Mouse (Mus musculus) fibroblast of lung, adult 2 months (primary cell): ENCODE results near the gene Lif.

Source experiments
- DNase-seq: peaks from one replicate; pipeline ENCODE4 v3.0.0-alpha.2; 2011; ENCODE audit warnings: low read depth

Lif gene

DNA sequence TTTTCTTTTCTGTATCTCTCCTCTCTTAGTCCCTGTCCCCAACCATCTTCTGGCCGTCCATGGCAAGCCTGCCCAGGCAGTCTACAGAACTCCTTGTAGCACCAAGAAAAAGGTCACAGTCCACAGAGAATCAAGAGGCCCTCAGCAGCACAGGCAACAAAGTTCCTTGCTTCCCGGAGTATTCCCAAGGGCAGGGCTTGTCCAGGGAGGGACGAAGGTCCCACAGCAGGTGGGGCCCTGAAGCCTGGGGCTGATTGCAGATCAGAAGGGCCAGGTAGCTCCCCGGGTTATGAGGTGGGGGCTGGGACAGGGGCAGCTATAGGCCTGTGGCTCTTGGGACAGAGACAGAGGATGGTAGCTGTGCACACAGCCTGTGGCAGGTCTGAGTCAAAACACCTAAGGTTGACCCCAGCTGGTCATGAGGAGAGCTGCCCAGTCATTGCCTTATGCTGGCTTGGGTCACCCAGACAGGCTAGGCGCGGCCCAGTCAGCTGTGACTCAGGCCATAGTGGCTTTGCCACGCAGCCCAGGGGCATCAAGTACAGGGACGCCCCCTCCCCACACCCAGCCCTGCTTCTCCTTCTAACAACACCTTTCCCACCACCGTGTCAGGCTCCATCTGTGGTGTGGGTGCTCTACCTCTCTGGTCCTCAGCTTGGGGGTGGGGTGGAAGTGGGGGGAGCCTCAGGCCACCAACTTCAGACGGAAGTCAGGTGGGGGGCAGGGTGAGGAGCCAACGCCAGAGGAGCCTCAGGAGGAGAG, at the start of gene Lif:
Lif (plus strand) TSS at position 712 of the 762 bp plus-strand sequence.
- DNase-seq, result no peak

DNA sequence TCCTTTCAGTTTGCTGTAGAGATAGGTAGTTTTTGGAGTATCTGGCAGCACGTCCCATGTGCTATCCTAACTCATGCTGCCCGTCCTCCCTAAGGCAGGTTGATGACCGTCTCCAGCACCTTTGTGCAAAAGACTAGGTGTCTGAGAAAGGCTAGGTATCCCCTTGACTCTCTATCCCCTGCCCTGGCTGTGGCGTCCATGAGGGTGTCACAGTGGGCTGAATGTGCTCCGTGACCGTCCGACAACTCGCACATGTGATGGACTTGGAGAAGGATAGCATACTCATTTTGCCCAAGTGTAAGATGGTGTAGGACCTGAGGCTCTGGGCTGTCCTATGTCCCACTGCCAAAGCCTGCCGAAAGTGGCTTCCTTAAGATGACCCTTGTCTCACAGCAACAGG, 49.7 kb upstream of the Lif start:
- DNase-seq, result no peak

DNA sequence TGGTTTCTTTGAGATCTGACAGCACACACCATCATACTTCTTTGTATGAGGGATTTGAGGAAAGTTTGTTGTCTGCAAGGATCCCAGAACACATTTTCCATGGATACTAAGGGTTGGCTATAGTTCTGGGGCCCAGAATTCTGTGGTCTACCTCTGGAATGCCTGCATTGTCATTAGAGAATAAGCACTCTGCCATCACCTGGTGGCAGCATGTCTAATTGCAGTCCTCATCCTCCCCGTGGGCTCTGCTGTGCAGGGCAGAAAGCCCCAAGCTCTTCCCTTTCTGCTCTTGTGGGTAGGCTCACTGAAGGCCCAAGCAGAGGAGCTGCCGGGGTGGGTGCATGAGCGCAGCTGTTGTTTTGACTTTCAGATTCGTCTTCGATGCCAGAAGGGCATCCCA, 47.8 kb upstream of the Lif start:
- no peak for DNase-seq

- DNase-seq, result no peak
Measured at GRCm38 (mm10) chr11:4210786-4211185, 46.6 kb upstream of the Lif start.

DNA sequence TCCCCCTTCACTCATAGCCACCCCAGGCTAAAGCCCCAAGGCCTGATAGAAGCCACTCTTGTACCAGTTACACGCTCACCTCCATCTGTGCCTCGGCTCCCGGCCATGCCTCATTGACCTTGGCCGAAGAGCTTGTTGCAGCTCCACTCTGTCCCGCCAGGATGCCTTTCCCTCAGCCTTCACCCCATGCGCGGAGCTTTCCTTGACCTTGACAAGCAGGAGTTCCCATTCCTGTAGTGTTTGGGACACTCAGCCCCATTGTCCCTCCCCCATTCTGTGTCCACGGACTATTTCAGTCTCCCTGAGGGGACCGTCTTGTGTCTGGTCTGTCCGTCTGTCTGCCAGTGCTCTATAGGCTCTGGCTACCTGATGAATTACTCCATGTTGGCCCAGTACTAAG, 44.2 kb upstream of the Lif start:
- DNase-seq, result no peak

- DNase-seq, result no peak
Measured at GRCm38 (mm10) chr11:4214572-4214971, 42.8 kb upstream of the Lif start.

DNA sequence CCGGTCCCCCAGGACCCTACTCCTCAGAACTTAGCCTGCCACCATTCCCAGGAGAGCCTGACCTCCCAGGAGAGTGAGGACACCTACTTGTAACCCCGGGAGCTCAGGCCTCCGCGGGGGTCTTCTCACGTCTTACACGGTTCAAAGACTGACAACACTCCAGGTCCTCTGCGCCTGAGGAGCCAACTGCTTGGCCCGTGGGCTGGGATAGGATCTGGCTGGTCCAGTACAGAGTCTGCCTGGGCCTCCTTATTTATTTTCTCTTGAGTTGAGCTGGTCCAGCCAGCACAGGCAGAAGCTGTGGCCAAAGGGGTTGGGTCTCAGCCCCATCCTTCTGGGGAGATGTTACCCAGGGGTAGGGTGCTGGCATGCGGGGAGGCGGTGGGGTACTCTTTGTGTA, 42.3 kb upstream of the Lif start:
- DNase-seq, result no peak

DNA sequence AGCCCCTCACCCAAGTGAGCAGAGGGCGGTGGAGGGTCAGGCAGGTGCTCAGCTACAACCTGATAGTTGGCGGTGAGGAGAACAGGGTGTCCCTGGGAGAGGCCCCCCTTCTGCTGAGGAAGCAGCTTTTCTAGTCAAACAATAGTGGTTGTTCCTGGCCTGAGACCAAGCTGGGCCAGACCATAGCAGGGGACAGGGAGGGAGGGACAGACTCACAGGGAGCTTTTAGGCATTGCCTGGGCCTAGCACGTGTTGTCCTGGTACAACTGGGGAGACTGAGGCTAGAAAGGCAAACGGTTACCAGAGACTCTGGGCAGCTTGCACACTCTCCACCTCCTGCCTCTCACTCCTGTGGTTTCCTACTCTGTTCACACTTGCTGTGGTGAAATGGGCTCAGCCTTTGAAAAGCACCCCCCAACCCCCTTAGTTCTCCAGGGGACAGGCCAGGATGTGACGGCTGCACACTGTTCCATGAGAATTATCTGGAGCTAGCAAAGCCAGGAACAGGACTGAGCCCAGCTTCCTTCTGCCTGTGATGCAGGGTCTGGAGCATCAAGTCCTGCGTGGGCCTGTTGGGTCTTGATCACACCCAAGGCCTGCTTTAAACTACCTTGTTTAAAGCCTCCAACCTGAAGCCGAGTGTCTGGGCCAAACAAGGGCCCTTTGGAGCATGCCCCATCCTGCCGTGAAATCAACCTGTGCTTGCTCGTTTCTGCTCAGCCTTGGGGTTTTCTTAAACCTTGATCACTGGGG, 40.9 kb upstream of the Lif start:
- no peak for DNase-seq

GRCm38 (mm10) chr11:4217914-4218629, 39.3 kb upstream of the Lif start, which contains the start of gene Castor1:
Castor1 (plus strand) TSS chr11:4218225.
- DNase-seq, result peak; percentile 87

DNA sequence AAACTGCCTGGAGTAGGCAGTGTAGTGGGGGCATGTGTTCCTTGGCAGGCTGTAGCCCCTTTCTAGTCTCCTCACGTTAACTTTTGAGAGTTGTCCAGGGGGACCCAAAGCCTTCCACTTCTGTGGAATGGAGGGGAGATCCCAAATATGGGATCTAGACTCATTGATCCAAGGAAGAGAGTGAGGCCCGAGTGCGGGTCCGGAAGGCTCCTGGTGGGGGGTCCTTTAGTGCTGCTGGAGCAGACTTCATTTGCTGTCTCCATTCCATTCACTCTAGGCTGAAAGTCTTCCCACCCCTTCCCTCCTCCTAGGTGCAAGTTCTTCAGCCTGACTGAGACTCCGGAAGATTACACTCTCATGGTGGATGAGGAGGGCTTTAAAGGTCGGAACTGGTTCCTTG, 38.7 kb upstream of the Lif start:
- no peak for DNase-seq

DNA sequence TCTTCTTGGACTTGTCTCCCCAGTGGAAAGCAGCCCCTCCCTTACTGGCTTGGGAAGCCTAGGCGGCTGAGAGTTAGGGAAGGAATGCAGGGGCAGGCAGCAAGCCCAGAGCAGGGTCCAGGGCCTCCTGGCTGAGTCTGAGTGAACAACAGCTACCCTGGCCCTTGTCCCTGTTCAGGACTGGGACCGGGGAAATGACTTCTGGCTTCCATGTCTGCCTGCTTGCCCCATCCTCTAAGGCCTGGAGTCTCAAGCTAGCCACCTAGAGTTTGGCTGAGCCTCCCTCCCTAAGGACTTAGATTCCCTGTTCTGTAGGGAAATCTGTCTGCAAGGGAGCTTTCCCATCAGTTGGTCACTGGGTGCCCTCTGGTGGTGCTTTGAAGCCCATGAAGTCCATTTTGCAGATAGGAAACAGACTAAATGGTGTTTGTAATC, 38.0 kb upstream of the Lif start:
- peak; percentile 82 for DNase-seq

GRCm38 (mm10) chr11:4219908-4220307, 37.4 kb upstream of the Lif start:
- no peak for DNase-seq

- no peak for DNase-seq
Measured at GRCm38 (mm10) chr11:4220443-4221400, 36.6 kb upstream of the Lif start.

DNA sequence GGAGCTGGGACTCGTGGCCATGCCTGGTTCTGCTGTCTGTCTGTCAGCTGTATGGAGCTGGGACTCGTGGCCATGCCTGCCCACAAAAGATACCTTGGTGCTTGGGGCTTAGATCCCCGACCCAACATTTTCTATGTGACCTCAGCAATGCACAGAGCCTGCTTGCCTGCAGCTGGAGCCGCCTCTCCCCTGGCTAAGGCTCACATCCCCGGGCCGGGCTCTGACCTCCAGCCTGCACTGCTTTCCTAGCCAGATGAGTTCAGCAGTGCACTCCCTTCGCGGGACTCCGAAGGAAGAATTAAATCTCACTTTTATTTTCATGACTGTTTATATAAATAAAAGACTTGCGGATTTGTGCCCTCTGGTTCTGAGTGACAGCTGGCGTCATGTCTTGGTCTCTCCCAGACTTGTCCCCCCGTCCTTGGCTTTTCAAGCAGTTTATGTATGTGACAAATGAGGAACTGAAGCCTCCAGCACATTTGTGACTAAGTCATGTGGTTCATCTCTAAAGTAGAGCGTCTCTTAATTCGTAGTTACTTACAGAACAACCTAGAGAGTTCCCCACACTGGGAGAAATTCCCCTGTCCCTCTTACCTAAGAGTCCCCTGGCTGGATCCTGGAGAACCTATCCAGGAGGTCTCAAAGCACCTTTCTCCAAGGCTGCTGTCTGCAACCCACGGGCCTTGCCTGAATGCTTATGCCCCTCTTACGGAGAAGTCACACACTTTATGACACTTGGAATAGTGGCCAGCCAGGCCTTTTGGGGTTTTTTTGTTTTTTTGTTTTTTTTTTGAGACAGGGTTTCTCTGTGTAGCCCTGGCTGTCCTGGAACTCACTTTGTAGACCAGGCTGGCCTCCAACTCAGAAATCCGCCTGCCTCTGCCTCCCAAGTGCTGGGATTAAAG, 35.1 kb upstream of the Lif start:
- DNase-seq, result no peak

DNA sequence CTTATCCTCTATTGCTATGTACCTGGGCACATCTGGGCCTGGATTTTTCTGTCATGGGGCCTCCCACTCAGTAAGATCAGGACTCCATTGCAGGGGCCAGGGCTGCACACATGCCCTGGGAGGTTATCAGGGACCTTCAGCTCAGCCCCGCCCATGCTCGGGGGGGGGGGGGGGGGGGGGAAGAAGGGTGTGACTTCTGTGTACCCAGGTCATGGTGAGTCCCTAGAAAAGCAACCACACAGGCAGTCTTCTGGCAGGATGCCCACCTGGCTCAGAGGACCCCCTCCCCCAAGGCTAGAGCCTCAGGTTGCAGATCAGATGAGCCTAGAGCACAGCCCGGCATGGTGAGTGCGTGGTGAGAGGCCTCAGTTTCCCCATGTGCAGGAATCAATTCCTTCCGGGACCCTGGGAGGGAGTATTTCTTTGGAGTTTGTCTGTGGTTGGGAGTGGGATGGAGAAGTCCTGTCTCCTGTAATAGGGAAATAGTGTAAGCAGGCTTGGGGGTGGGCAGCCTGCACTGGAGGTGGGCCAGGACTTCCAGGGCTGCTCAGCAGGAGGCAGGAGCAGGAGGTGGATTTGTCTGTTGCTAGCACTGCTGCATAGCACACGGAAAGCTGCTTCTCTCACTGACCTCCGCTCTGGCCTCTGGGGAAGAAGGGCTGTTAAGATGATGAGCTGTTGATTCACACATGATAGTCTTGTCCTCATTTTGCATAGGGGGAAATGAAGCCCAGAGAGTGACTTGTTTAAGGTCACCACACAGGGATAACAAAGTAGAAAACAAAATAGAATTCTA, 33.8 kb upstream of the Lif start:
- no peak for DNase-seq

DNA sequence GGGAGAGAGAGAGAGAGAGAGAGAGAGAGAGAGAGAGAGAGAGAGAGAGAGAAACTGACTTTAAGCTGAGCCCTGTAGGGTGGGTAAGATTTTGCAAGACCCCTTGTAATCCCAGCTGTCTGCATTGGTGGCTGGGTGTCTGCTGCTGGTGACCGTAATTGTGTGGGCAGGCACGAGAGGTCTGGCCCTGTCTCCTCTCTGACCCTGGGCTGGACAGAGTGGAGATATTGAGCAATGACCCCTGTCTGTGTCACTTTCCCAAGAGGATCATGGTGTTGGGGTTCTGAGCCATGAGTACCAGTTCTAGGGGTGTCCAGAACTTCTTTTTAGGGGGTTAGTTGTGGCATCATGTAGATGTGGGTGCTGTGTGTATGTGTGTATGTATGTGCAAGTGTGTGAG, 33.1 kb upstream of the Lif start:
- no peak for DNase-seq

- DNase-seq, result no peak
Measured at GRCm38 (mm10) chr11:4226569-4227325, 30.6 kb upstream of the Lif start.

DNA sequence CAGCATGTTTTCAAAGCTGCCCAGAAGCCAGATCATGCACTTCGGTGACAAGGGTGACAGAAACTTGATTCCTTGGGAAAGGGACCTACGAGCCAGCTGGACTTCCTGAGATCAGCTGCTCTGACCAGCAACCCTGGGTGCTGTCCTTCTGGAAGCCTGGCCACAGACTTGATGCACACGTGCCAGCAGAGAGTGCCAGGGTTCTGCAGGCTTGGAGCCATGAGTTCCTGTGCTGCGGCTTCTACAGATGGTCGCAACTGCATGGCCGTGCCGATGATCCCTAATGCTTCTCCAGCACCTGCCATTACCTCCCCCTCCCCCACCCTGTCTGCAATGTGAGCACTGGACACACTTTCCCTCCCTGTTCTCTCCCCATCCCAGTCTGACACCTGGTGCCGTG, 28.9 kb upstream of the Lif start:
- DNase-seq, result peak; percentile 62

- no peak for DNase-seq
Measured at GRCm38 (mm10) chr11:4229841-4230240, 27.5 kb upstream of the Lif start.
